Mouse (Mus musculus) erythroblast, embryonic 14.5 days (primary cell): ENCODE results near the gene Saa4.

Experiments
- GATA1 ChIP-seq: IDR thresholded peaks from 2 replicates; pipeline ENCODE4 v1.6.1; 2012; ENCODE audit warnings: low read length, inconsistent platforms, mixed read lengths
- TAL1 ChIP-seq: IDR thresholded peaks from 3 replicates; pipeline ENCODE4 v1.6.1; 2012; ENCODE audit warnings: low read length, inconsistent platforms, mixed read lengths

GRCm38 (mm10) chr7:46734983-46735382 is 2.6 kb upstream of the Saa4 start:
- TF ChIP-seq GATA1 (no peak), TAL1 (no peak)
